Mouse (Mus musculus) midbrain, embryonic 14.5 days (tissue): ENCODE measurements around the gene Slc9a1. TPM values are rescaled to one million over a fixed set of nuclear protein-coding genes. Genes with fewer than 3 reads are reported as not detected.

Experiments
- ATAC-seq: fragments of 200-750 bp; cut with Nextera tagmentation; 2 replicates; pipeline ENCODE4 v1.8.0; 2017; ENCODE audit warnings: moderate number of reproducible peaks, moderate library complexity; ENCODE audit not compliant: low FRiP score, low TSS enrichment
- DNase-seq: peaks from one replicate; pipeline ENCODE4 v3.0.0-alpha.2; 2015
- H3K27ac ChIP-seq: fragments of 300-500 bp; sonication (generic); replicated peaks from 2 replicates; pipeline ENCODE4 v1.5.1; 2014; ENCODE audit warnings: mild to moderate bottlenecking, low read depth, low read length, moderate library complexity
- H3K27me3 ChIP-seq: fragments of 300-500 bp; sonication (generic); 2 replicates; pipeline ENCODE4 v1.6.1; 2014; ENCODE audit warnings: low read length, control low read depth, mixed read lengths; ENCODE audit not compliant: control insufficient read depth, insufficient read depth
- H3K36me3 ChIP-seq: fragments of 300-500 bp; sonication (generic); 2 replicates; pipeline ENCODE4 v1.6.1; 2014; ENCODE audit warnings: low read length, control low read depth; ENCODE audit not compliant: control insufficient read depth, insufficient read depth
- H3K4me1 ChIP-seq: fragments of 300-500 bp; sonication (generic); 2 replicates; pipeline ENCODE4 v1.6.1; 2014; ENCODE audit warnings: mild to moderate bottlenecking, antibody characterized with exemption, low read length, control low read depth; ENCODE audit not compliant: control insufficient read depth, insufficient read depth
- H3K4me2 ChIP-seq: fragments of 300-500 bp; sonication (generic); 2 replicates; pipeline ENCODE4 v1.6.1; 2014; ENCODE audit warnings: mild to moderate bottlenecking, low read length, moderate library complexity
- H3K4me3 ChIP-seq: fragments of 300-500 bp; sonication (generic); replicated peaks from 2 replicates; pipeline ENCODE4 v1.5.1; 2014; ENCODE audit warnings: low read depth, low read length
- H3K9ac ChIP-seq: fragments of 300-500 bp; sonication (generic); replicated peaks from 2 replicates; pipeline ENCODE4 v1.6.1; 2014; ENCODE audit warnings: mild to moderate bottlenecking, low read length, moderate library complexity
- H3K9me3 ChIP-seq: fragments of 300-500 bp; sonication (generic); 2 replicates; pipeline ENCODE4 v1.6.1; 2016; ENCODE audit warnings: low read length, control low read depth, mixed read lengths; ENCODE audit not compliant: control insufficient read depth
- WGBS: fragments of 180-500 bp; shearing (Covaris S2); extraction: QIAGEN DNeasy Blood & Tissue Kit; methylation state at CpG from one replicate; pipeline ENCODE4 v1.1.7; 2014; 5-methylcytosine and 5-hydroxymethylcytosine counted together
- polyA plus RNA-seq: library from polyadenylated mRNA; unstranded; fragments of >200 nt; fragmentation: Nextera tagmentation; extraction: Ambion mirVana; gene quantifications from 2 replicates; pipeline ENCODE4 v1.2.1, GENCODE M21; 2014

The Slc9a1 gene
- polyA plus RNA-seq, 1 experiment from 2014 or later, result 8.2 TPM

- Histone ChIP-seq H3K4me1 (peaks cover 12% of the 10 kb centered on the region; the same call in 1 of the 2 replicates), H3K4me3 (no peak overlapping the region), H3K36me3 (no peaks in the 10 kb centered on the region), H3K9me3 (no peaks in the 10 kb centered on the region), H3K9ac (no peak overlapping the region), H3K4me2 (no peak overlapping the region), H3K27me3 (no peaks in the 10 kb centered on the region), H3K27ac (no peak overlapping the region)
- DNase-seq, result no peak
- WGBS, result 84% methylated on average over 5 of the region's 5 CpGs
- no peak for ATAC-seq
These were observed 34.8 kb downstream of the Slc9a1 start for GRCm38 (mm10) chr4:133404256-133404655.

GRCm38 (mm10) chr4:133406313-133407056 is 37.0 kb downstream of the Slc9a1 start:
- ATAC-seq (no peak), DNase-seq (no peak)
- 66% methylated on average over 8 of the region's 8 CpGs for WGBS
- peaks cover 12% of the 10 kb centered on the region; the same call in 1 of the 2 replicates for H3K4me1 ChIP-seq
- H3K9me3 ChIP-seq, result no peaks in the 10 kb centered on the region
- H3K27me3 ChIP-seq, result no peaks in the 10 kb centered on the region
- H3K9ac ChIP-seq, result no peak overlapping the region
- H3K36me3 ChIP-seq, result no peaks in the 10 kb centered on the region
- no peak overlapping the region for H3K4me3 ChIP-seq
- no peak overlapping the region for H3K4me2 ChIP-seq
- H3K27ac ChIP-seq, result 0 out of 2 replicates have a peak overlapping the region, but pooled peaks have one; percentile 45

GRCm38 (mm10) chr4:133407114-133407787 is 37.7 kb downstream of the Slc9a1 start:
- no peak overlapping the region for H3K9ac ChIP-seq
- DNase-seq (peak; percentile 44), ATAC-seq (no peak)
- peaks cover 5% of the 10 kb centered on the region; the same call in 1 of the 2 replicates for H3K36me3 ChIP-seq
- H3K27ac ChIP-seq, result no peak overlapping the region; the same call in 1 of the 2 replicates
- no peak overlapping the region for H3K4me2 ChIP-seq
- peaks cover 12% of the 10 kb centered on the region; the same call in 1 of the 2 replicates for H3K4me1 ChIP-seq
- H3K27me3 ChIP-seq, result no peaks in the 10 kb centered on the region
- H3K4me3 ChIP-seq, result no peak overlapping the region
- no peaks in the 10 kb centered on the region for H3K9me3 ChIP-seq
- WGBS, result 80% methylated on average over 6 of the region's 6 CpGs

GRCm38 (mm10) chr4:133408006-133408405 is 38.5 kb downstream of the Slc9a1 start:
- WGBS, result 81% methylated on average over 7 of the region's 7 CpGs
- Histone ChIP-seq H3K27ac (no peak overlapping the region; the same call in 1 of the 2 replicates), H3K4me3 (no peak overlapping the region), H3K4me1 (peaks cover 12% of the 10 kb centered on the region; the same call in 1 of the 2 replicates), H3K9me3 (no peaks in the 10 kb centered on the region), H3K9ac (no peak overlapping the region), H3K36me3 (peaks cover 8% of the 10 kb centered on the region), H3K27me3 (no peaks in the 10 kb centered on the region), H3K4me2 (no peak overlapping the region)
- ATAC-seq (no peak), DNase-seq (no peak)

GRCm38 (mm10) chr4:133410994-133411393 is 41.5 kb downstream of the Slc9a1 start:
- Histone ChIP-seq H3K4me2 (no peak overlapping the region), H3K9me3 (no peaks in the 10 kb centered on the region), H3K4me1 (peaks cover 12% of the 10 kb centered on the region; the same call in 1 of the 2 replicates), H3K36me3 (peaks cover 8% of the 10 kb centered on the region), H3K27me3 (no peaks in the 10 kb centered on the region), H3K27ac (no peak overlapping the region), H3K9ac (no peak overlapping the region), H3K4me3 (no peak overlapping the region)
- ATAC-seq, result no peak
- 91% methylated on average over 14 of the region's 14 CpGs for WGBS
- no peak for DNase-seq

GRCm38 (mm10) chr4:133412096-133412495 is 42.6 kb downstream of the Slc9a1 start:
- H3K9ac ChIP-seq, result no peak overlapping the region
- H3K4me2 ChIP-seq, result no peak overlapping the region
- ATAC-seq (no peak), DNase-seq (no peak)
- peaks cover 8% of the 10 kb centered on the region for H3K36me3 ChIP-seq
- H3K4me1 ChIP-seq, result peaks cover 8% of the 10 kb centered on the region; the same call in 1 of the 2 replicates
- H3K4me3 ChIP-seq, result no peak overlapping the region
- H3K9me3 ChIP-seq, result no peaks in the 10 kb centered on the region
- H3K27ac ChIP-seq, result no peak overlapping the region
- WGBS, result 88% methylated on average over 14 of the region's 14 CpGs
- no peaks in the 10 kb centered on the region for H3K27me3 ChIP-seq

- H3K9me3 ChIP-seq, result no peaks in the 10 kb centered on the region
- peaks cover 11% of the 10 kb centered on the region for H3K36me3 ChIP-seq
- H3K4me2 ChIP-seq, result no peak overlapping the region
- no peak overlapping the region for H3K4me3 ChIP-seq
- H3K27me3 ChIP-seq, result no peaks in the 10 kb centered on the region
- ATAC-seq (no peak), DNase-seq (no peak)
- no peak overlapping the region for H3K9ac ChIP-seq
- H3K4me1 ChIP-seq, result 0 out of 2 replicates have a peak, but pooled peaks cover under 1% of the 10 kb centered on the region
- no peak overlapping the region for H3K27ac ChIP-seq
- 90% methylated on average over 16 of the region's 16 CpGs for WGBS
These were observed 43.4 kb downstream of the Slc9a1 start for GRCm38 (mm10) chr4:133412575-133413540.

- no peaks in the 10 kb centered on the region for H3K27me3 ChIP-seq
- no peak overlapping the region for H3K9ac ChIP-seq
- H3K9me3 ChIP-seq, result no peaks in the 10 kb centered on the region
- H3K4me3 ChIP-seq, result no peak overlapping the region
- WGBS, result 97% methylated on average over 7 of the region's 7 CpGs
- no peak for ATAC-seq
- no peak overlapping the region for H3K27ac ChIP-seq
- no peak for DNase-seq
- H3K4me2 ChIP-seq, result no peak overlapping the region
- no peaks in the 10 kb centered on the region for H3K4me1 ChIP-seq
- H3K36me3 ChIP-seq, result peaks cover 15% of the 10 kb centered on the region
These were observed 44.1 kb downstream of the Slc9a1 start for GRCm38 (mm10) chr4:133413617-133414016.
